Mouse (Mus musculus) left cerebral cortex, adult 18-20 months (tissue): ENCODE results near the gene Gm21083. TPM values are rescaled to one million over a fixed set of nuclear protein-coding genes. Genes with fewer than 3 reads are reported as not detected.
"Not testable (repeated sequence)": the region's sequence is repeated elsewhere in the genome, so short reads cannot be mapped to it uniquely, and the experiment has no call there.

Experiments
- DNase-seq, 2 experiments: peaks; one replicate each; pipeline ENCODE4 v3.0.0; 2021 to 2022; ENCODE audit warnings: low spot score in 2 of 2, mixed read lengths in 1 of 2
- total RNA-seq, 2 experiments: library from RNA; stranded (reverse); gene quantifications; 2 replicates each; pipeline ENCODE4 v1.2.3; 2021

Gene Gm21083
- total RNA-seq, 2 experiments from 2014 or later = not detected

- not testable (repeated sequence) for DNase-seq
These were observed 41.6 kb downstream of the Gm21083 start, which contains the start of gene Speer4d for GRCm38 (mm10) chr5:15618764-15619163. Speer4d (plus strand) TSS chr5:15619064.

DNA sequence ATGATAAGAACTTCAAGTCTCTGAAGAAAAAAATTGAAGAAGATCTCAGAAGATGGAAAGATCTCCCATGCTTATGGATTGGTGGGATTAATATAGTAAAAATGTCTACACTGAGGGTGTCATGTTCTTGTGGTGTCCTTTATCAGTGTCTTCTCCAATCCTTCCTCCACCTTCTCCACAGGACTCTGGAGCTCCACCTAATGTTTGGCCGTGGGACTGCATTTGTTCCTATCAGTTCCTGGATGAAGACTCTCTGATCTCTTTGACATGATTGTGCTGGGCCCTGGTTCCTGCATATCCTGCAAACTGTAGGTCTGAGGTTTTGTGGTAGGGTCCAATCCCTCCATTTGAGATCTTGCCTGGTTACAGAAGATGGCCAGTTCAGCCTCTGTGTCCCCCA lies 51.0 kb downstream of the Gm21083 start:
- DNase-seq = peak; percentile 15 to 32

- DNase-seq = peak in 1 of 2 experiments; percentile 12
These were observed 52.9 kb downstream of the Gm21083 start for GRCm38 (mm10) chr5:15630068-15630467.

Other genes starting within 250 kb of the Gm21083 start
- gene Gm21149, start 100.8 kb upstream of the Gm21083 start, total RNA-seq = not detected
- gene Gm21190, start 48.1 kb upstream of the Gm21083 start, total RNA-seq = not detected
- not detected for gene Speer4d, start 41.7 kb downstream of the Gm21083 start, total RNA-seq
- gene 4930572O03Rik, start 79.7 kb downstream of the Gm21083 start, total RNA-seq = not detected
- gene Speer4c, start 136.9 kb downstream of the Gm21083 start, total RNA-seq = not detected